Mouse (Mus musculus): ENCODE results near the gene Gm5460.

DNA sequence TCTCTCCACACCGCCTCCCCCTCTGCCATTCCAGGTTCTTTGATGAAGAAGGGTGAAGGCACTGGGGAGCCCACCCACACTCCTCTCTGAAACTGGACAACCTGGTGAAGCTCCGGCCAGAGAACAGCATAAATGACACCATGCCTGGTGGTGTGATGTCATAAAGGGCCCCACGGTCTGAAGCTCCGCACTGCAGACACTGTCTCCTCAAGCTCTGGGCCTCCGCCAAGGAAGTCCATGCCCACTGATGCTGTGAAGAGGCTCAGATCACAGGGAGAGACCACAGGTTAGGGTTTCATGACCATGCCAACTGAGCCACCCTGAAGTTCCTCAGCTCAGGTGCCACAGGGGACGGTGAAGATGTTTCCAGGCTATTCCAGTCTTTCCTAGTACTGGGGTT is 36.0 kb downstream of the Gm5460 start, which contains the start of gene Antxrl:
- no peak for TF ChIP-seq CTCF (IDR thresholded peaks at IDR 0.05; ENCODE audit: low read depth)
- no peak for TF ChIP-seq EP300 (IDR thresholded peaks at IDR 0.05; ENCODE audit: low read depth)

All from liver, embryonic 14.5 days (tissue).